In genomic region chr1:55221352-55221751, GRCm38 (mm10) we compare ENCODE assay signal across 13 mouse cellular contexts. TPM values are rescaled to one million over a fixed set of nuclear protein-coding genes. Genes with fewer than 3 reads are reported as not detected.
DNase-seq lines count a peak whose midpoint lies in the region; ATAC-seq lines count a peak whose summit lies in the region.
"Had no signal": no experiment of that assay in that cellular context is flagged by ENCODE, and none has a peak within 500 bp of the region (broad histone marks: within the 10 kb centered on the region; RNA-seq: fewer than 3 reads in every experiment).

No protein-coding gene starts in this region.

- H3K4me1 ChIP-seq in lung, embryonic 15.5 days = peaks cover 43% of the 10 kb centered on the region
- H3K4me1 ChIP-seq in heart, embryonic 10.5 days = peaks cover 5% of the 10 kb centered on the region; the same call in 1 of the 2 replicates
- H3K4me1 ChIP-seq: liver, embryonic 13.5 days had no signal

- H3K27me3 ChIP-seq in lung, embryonic 15.5 days = no peaks in the 10 kb centered on the region
- no peaks in the 10 kb centered on the region for H3K27me3 ChIP-seq in heart, embryonic 10.5 days (ENCODE audit: insufficient read depth, poor library complexity, severe bottlenecking)
- H3K27me3 ChIP-seq: CH12.LX; forebrain, embryonic 12.5 days had no signal

- peak overlapping the region; percentile 22; the same call in 1 of the 2 replicates for H3K27ac ChIP-seq in lung, embryonic 15.5 days
- H3K27ac ChIP-seq in heart, embryonic 10.5 days = no peak overlapping the region
- H3K27ac ChIP-seq: forebrain, embryonic 12.5 days; hindbrain, embryonic 14.5 days; liver, embryonic 13.5 days had no signal

- DNase-seq in frontal cortex, postnatal 14 days (ENCODE audit: low spot score in 2 of 2) = no peak
- DNase-seq in lung, postnatal 25 days (ENCODE audit: low spot score) = no peak
- DNase-seq in heart, embryonic 10.5 days (ENCODE audit: low spot score) = peak; percentile 58
- DNase-seq in lung, postnatal 10 days = peak; percentile 60
- DNase-seq in gastrocnemius, adult 18-20 months (ENCODE audit: low spot score) = no peak
- DNase-seq: liver, embryonic 13.5 days; right cerebral cortex, postnatal 4 days; thymus, adult 18-20 months had no signal

- no peak overlapping the region for H3K4me2 ChIP-seq in lung, embryonic 15.5 days
- H3K4me2 ChIP-seq: forebrain, embryonic 12.5 days; hindbrain, embryonic 14.5 days; liver, embryonic 13.5 days had no signal

- H3K4me3 ChIP-seq in lung, embryonic 15.5 days = no peak overlapping the region
- H3K4me3 ChIP-seq in heart, embryonic 10.5 days = no peak overlapping the region
- H3K4me3 ChIP-seq: forebrain, embryonic 12.5 days; liver, embryonic 13.5 days had no signal

- ATAC-seq in frontal cortex, adult (ENCODE audit: low TSS enrichment) = peak; percentile 62
- ATAC-seq in lung, embryonic 15.5 days (ENCODE audit: borderline replicate concordance, extremely low read depth, low FRiP score, low TSS enrichment) = no peak

- 55% methylated on average over 4 of the region's 4 CpGs for WGBS in lung, embryonic 15.5 days
- 73% methylated on average over 4 of the region's 4 CpGs for WGBS in heart, embryonic 10.5 days

- H3K9ac ChIP-seq in lung, embryonic 15.5 days = no peak overlapping the region; the same call in 1 of the 2 replicates
- H3K9ac ChIP-seq: forebrain, embryonic 12.5 days; hindbrain, embryonic 14.5 days; liver, embryonic 13.5 days had no signal

- H3K9me3 ChIP-seq in lung, embryonic 15.5 days = no peaks in the 10 kb centered on the region
- no peaks in the 10 kb centered on the region for H3K9me3 ChIP-seq in heart, embryonic 10.5 days
- H3K9me3 ChIP-seq: forebrain, embryonic 12.5 days; liver, embryonic 13.5 days had no signal

- H3K36me3 ChIP-seq in lung, embryonic 15.5 days = no peaks in the 10 kb centered on the region
- H3K36me3 ChIP-seq in heart, embryonic 10.5 days = no peaks in the 10 kb centered on the region
- H3K36me3 ChIP-seq: forebrain, embryonic 12.5 days; liver, embryonic 13.5 days had no signal

RNA-seq across cellular contexts. Expression of gene Rftn2, which starts 5.2 kb away (rescaled TPM):
- polyA plus RNA-seq in lung, embryonic 15.5 days (2015; fragmentation: Nextera tagmentation; extraction: Ambion mirVana) = 12.9 and 13.8 TPM in 2 replicates
- polyA plus RNA-seq in heart, embryonic 10.5 days (2016; fragmentation: Nextera tagmentation; extraction: Ambion mirVana) = 3.4 TPM in 2 replicates
- 1 to 10 TPM; 2.4 to 3.3 TPM for total RNA-seq in gastrocnemius, adult 18-20 months (2021)

RNA-seq across cellular contexts. Expression of gene Mars2, which starts 15.6 kb away (rescaled TPM):
- polyA plus RNA-seq in lung, embryonic 15.5 days (2015; fragmentation: Nextera tagmentation; extraction: Ambion mirVana) = 2.5 TPM in 2 replicates
- polyA plus RNA-seq in heart, embryonic 10.5 days (2016; fragmentation: Nextera tagmentation; extraction: Ambion mirVana) = 3.6 and 4.0 TPM in 2 replicates
- total RNA-seq in gastrocnemius, adult 18-20 months (2021) = 1 to 10 TPM; 2.5 TPM

Comparison
In these comparisons a context has a peak if more than half of its experiments do, and no peak if none do; other contexts are left out.
1. DNase-seq: peak in heart, embryonic 10.5 days (single experiment) and lung, postnatal 10 days (single experiment); none in frontal cortex, postnatal 14 days (0 of 2), lung, postnatal 25 days (single experiment) and gastrocnemius, adult 18-20 months (single experiment).